Mouse (Mus musculus) kidney, postnatal 0 days (tissue): Measurements from ENCODE around the gene Hecw2. TPM values are rescaled to one million over a fixed set of nuclear protein-coding genes. Genes with fewer than 3 reads are reported as not detected.
A peak's percentile ranks its signal among the peaks of the same experiment; 100 is the strongest.

Experiments used
- ATAC-seq: fragments of 200-750 bp; cut with Nextera tagmentation; replicated peaks from 2 replicates; pipeline ENCODE4 v1.8.0; 2017; ENCODE audit warnings: low read depth, moderate number of reproducible peaks, moderate TSS enrichment, moderate library complexity; ENCODE audit not compliant: low FRiP score
- DNase-seq: peaks from one replicate; pipeline ENCODE4 v3.0.0-alpha.2; 2016; ENCODE audit warnings: low spot score
- H3K27ac ChIP-seq: fragments of 300-500 bp; sonication (generic); 2 replicates; pipeline ENCODE4 v1.5.1; 2014; ENCODE audit warnings: mild to moderate bottlenecking
- H3K27me3 ChIP-seq: fragments of 300-500 bp; sonication (generic); 2 replicates; pipeline ENCODE4 v1.6.1; 2014; ENCODE audit warnings: low read length, mixed read lengths; ENCODE audit not compliant: insufficient read depth
- H3K36me3 ChIP-seq: fragments of 300-500 bp; sonication (generic); 2 replicates; pipeline ENCODE4 v1.6.1; 2014; ENCODE audit warnings: low read length, mixed read lengths; ENCODE audit not compliant: insufficient read depth
- H3K4me1 ChIP-seq: fragments of 300-500 bp; sonication (generic); replicated peaks from 2 replicates; pipeline ENCODE4 v1.6.1; 2014; ENCODE audit warnings: antibody characterized with exemption, low read length, mixed read lengths; ENCODE audit not compliant: insufficient read depth
- H3K4me2 ChIP-seq: fragments of 300-500 bp; sonication (generic); 2 replicates; pipeline ENCODE4 v1.6.1; 2014; ENCODE audit warnings: mild to moderate bottlenecking, low read length, moderate library complexity, mixed read lengths
- H3K4me3 ChIP-seq: fragments of 300-500 bp; sonication (generic); replicated peaks from 2 replicates; pipeline ENCODE4 v1.5.1; 2014; ENCODE audit warnings: low read depth, low read length
- H3K9ac ChIP-seq: fragments of 300-500 bp; sonication (generic); 2 replicates; pipeline ENCODE4 v1.6.1; 2014; ENCODE audit warnings: low read depth, low read length
- H3K9me3 ChIP-seq: fragments of 300-500 bp; sonication (generic); replicated peaks from 2 replicates; pipeline ENCODE4 v1.6.1; 2016; ENCODE audit warnings: low read length, inconsistent platforms, mixed read lengths
- CTCF ChIP-seq: IDR thresholded peaks from 2 replicates; pipeline ENCODE4 v1.5.1; 2016; ENCODE audit warnings: antibody characterized with exemption, low read depth, mild to moderate bottlenecking, moderate library complexity
- WGBS: fragments of 180-500 bp; shearing (Covaris S2); extraction: QIAGEN DNeasy Blood & Tissue Kit; methylation state at CpG from one replicate; pipeline ENCODE4 v1.1.7; 2014; 5-methylcytosine and 5-hydroxymethylcytosine counted together
- polyA plus RNA-seq: library from polyadenylated mRNA; unstranded; fragments of >200 nt; fragmentation: Nextera tagmentation; extraction: Ambion mirVana; gene quantifications from 2 replicates; pipeline ENCODE4 v1.2.1, GENCODE M21; 2015

The Hecw2 gene
- polyA plus RNA-seq: 2.4 and 2.5 TPM in 2 replicates

DNA sequence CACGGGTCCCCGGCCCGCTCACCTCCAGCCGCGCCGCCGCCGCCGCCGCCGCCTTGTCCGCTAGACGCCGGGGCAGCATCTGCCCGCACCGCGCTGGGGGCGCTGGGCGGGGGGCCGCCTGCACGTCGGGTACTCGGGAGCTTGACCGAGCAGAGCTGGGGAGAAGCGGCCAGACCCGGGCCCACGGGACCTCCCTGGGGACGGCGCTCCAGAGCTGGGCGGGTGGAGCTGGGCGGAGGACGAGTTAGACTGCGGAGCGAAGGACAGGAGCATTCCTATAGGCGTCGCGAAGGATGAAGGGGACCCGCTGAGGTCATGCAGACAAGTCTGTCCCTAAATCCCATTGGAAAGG, at the start of gene Hecw2:
TSS of gene Hecw2 (minus strand) at position 215 of the 352 bp plus-strand sequence.
- no peak within 1 kb of the TSS for H3K27ac ChIP-seq

DNA sequence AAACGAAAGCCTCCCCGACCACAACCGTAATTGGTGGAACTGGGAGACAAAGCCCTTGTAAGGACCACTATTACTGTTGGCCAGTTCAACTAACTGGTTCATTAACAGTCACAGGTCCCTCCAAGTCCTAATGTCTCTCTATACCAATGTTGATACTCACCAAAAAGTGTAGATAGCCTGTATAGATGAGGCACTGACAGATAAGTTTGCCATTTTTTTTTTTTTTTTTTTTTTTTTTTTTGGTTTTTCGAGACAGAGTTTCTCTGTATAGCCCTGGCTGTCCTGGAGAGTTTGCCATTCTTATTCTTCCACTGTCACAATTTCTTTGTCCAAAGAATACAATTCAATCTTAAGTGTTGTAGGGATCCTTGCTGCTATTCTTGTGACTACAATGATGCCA, 47.8 kb upstream of the Hecw2 start:
- Histone ChIP-seq H3K36me3 (no peaks in the 10 kb centered on the region), H3K4me1 (no peaks in the 10 kb centered on the region), H3K4me3 (no peak overlapping the region), H3K9ac (no peak overlapping the region), H3K27me3 (no peaks in the 10 kb centered on the region), H3K4me2 (no peak overlapping the region), H3K9me3 (no peaks in the 10 kb centered on the region), H3K27ac (no peak overlapping the region)
- WGBS: 92% methylated on average over 4 of the region's 4 CpGs
- no peak for TF ChIP-seq CTCF
- ATAC-seq: no peak
- DNase-seq: no peak

More for the DNA sequence above, at the start of gene Hecw2:
- no peak for TF ChIP-seq CTCF
- Histone ChIP-seq H3K4me2 (peak within 1 kb of the TSS; percentile 96), H3K9me3 (no peaks in the 10 kb centered on the region), H3K9ac (peak within 1 kb of the TSS; percentile 70), H3K36me3 (no peaks in the 10 kb centered on the region), H3K27me3 (peaks cover 3% of the 10 kb centered on the region; the same call in 1 of the 2 replicates), H3K4me1 (no peaks in the 10 kb centered on the region), H3K4me3 (peak within 1 kb of the TSS; percentile 77)
- WGBS: under 1% methylated on average over 38 of the region's 38 CpGs
- ATAC-seq (peak; percentile 75), DNase-seq (peak; percentile 49)

DNA sequence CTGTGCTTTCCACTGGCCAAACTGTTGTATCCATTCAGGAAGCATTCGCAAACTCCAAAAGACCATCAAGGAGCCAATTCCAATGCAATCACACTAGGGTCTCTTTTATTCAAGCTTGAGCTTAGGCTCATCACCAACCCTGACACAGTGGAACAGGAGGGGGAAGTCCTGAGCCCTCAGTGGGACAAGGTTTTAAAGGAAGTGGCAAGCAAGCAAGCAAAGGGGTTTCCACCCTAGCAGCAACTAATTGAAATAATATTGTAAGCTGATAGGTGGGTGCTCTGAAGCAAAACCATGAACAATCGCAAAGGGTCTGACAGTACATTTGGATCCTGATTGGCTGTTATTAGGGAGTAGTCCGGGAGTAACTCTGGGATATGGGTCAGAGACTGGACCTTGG, 25.3 kb upstream of the Hecw2 start:
- ATAC-seq: no peak

DNA sequence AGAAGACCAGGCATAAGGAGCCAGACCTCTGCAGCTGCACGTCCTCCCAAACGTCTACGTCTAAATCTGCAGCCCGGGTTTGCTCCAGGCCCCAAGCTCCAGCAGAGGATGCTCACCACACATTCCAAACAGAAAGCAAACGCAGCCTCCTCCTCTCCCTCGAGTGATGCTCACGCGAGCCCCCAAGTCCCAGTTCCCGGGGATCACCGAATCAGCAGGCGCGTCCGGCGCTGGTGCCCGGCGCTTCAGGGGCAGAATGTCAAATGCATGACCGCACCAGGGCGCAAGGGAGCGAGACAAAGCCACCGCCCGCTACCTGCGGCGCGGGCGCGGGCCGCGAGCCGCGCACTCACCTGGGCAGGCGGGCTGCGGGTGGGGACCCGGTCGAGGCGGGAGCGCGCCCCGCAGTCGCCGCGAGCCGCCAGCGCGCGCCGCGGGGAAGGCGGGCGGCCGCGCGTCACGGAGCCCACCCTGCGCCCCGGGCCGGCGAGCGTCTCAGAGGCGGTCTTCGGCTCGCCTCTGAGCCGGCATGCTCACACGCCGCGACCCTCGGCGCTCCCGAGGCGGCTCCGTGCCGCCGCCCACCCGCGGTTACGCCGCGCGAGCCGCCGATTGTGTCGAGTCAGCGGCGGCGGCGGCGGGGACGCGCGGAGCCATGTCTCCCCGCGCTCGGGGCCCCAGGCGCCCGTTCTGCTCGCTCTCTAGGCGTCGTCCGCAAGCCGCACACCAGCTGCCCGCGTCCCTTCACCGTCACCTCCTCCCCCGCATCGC, 600 bp downstream of the Hecw2 start:
- Histone ChIP-seq H3K27ac (no peak overlapping the region), H3K27me3 (peaks cover 3% of the 10 kb centered on the region; the same call in 1 of the 2 replicates), H3K36me3 (no peaks in the 10 kb centered on the region), H3K4me1 (no peaks in the 10 kb centered on the region), H3K9ac (peak overlapping the region; percentile 70), H3K4me2 (peak overlapping the region; percentile 96), H3K4me3 (peak overlapping the region; percentile 77), H3K9me3 (no peaks in the 10 kb centered on the region)
- TF ChIP-seq CTCF: no peak
- DNase-seq (peak; percentile 67), ATAC-seq (peak; percentile 82)
- WGBS: under 1% methylated on average over 66 of the region's 104 CpGs

More for the DNA sequence above, 25.3 kb upstream of the Hecw2 start:
- Histone ChIP-seq H3K4me2 (no peak overlapping the region), H3K4me1 (no peaks in the 10 kb centered on the region), H3K27ac (no peak overlapping the region), H3K27me3 (no peaks in the 10 kb centered on the region), H3K9ac (no peak overlapping the region), H3K9me3 (no peaks in the 10 kb centered on the region), H3K36me3 (no peaks in the 10 kb centered on the region), H3K4me3 (no peak overlapping the region)
- no peak for DNase-seq
- TF ChIP-seq CTCF: no peak
- WGBS: 84% methylated on average over 3 of the region's 3 CpGs

DNA sequence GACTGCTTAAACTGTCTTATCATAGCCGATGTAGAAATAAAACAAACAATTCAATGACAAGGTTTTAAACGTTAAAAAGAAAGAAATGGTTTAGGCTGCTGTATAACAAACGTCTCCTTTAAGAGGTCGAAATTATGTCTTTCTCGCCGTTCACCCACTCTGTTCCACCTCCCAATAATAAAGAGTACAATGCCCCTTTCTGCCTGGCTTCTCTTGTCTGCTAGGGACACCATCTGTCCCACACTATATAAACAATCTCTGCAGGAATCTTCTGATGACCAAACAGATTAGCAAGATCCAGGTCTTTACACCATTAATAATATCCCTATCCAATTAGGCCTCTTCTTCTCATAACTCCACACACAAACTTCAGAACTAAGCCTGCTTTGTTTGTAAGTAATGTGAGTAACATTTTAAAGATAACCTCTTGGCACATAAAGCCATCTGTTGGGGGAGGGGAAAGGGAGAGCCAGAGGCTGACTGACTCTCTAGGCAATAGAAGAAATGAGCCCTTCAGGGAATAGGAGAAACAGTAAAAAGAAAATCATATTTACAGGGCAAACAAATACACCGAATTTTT, 1.7 kb downstream of the Hecw2 start:
- no peak for DNase-seq
- Histone ChIP-seq H3K9ac (no peak overlapping the region), H3K27ac (no peak overlapping the region), H3K27me3 (peaks cover 3% of the 10 kb centered on the region; the same call in 1 of the 2 replicates), H3K4me3 (no peak overlapping the region), H3K9me3 (no peaks in the 10 kb centered on the region), H3K36me3 (no peaks in the 10 kb centered on the region), H3K4me1 (no peaks in the 10 kb centered on the region), H3K4me2 (no peak overlapping the region)
- no peak for ATAC-seq
- no peak for TF ChIP-seq CTCF
- WGBS: 50% methylated on average over 7 of the region's 7 CpGs

DNA sequence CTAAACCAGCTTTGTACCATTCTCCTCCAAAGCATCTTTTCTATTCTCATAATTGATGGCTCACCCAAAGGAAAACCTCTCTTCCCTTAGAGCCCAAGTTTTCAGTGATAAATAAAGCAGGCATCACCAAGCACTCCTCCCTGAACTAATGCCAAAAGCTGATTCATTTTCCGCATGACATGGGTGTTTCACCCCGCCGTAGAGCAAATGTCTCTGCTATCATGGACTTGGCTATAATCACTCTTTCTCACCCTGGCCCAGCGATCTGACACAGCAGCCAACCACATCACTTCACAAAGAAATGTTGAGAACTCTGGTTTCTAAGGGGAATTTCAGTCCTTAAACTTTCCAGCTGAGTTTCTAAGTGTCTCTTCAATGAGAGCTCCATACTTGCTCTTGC, 7.4 kb downstream of the Hecw2 start:
- H3K27ac ChIP-seq: no peak overlapping the region
- H3K27me3 ChIP-seq: no peaks in the 10 kb centered on the region
- DNase-seq (no peak), ATAC-seq (no peak)
- no peak for TF ChIP-seq CTCF
- no peak overlapping the region for H3K9ac ChIP-seq
- H3K36me3 ChIP-seq: no peaks in the 10 kb centered on the region
- 75% methylated on average over 4 of the region's 4 CpGs for WGBS
- no peaks in the 10 kb centered on the region for H3K9me3 ChIP-seq
- no peaks in the 10 kb centered on the region for H3K4me1 ChIP-seq
- no peak overlapping the region for H3K4me2 ChIP-seq
- H3K4me3 ChIP-seq: no peak overlapping the region
